Mouse (Mus musculus) heart, adult 8-10 months (tissue): ENCODE data around the gene Sec23ip. TPM values are rescaled to one million over a fixed set of nuclear protein-coding genes. Genes with fewer than 3 reads are reported as not detected.

Experiments used
- DNase-seq: peaks from one replicate; pipeline ENCODE4 v3.0.0; 2022; ENCODE audit warnings: low spot score
- microRNA-seq: library from miRNA; unstranded; fragments of <30 nt; microRNA quantifications from one replicate; pipeline ENCODE4 v1.2.0, GENCODE M21; 2022
- total RNA-seq, 4 experiments: library from RNA; stranded (reverse); gene quantifications; 2 replicates each; pipeline ENCODE4 v1.2.4; 2022

Gene Sec23ip
- total RNA-seq, 4 experiments from 2014 or later: 21.4 to 34.4 (median 26.8) TPM

DNA sequence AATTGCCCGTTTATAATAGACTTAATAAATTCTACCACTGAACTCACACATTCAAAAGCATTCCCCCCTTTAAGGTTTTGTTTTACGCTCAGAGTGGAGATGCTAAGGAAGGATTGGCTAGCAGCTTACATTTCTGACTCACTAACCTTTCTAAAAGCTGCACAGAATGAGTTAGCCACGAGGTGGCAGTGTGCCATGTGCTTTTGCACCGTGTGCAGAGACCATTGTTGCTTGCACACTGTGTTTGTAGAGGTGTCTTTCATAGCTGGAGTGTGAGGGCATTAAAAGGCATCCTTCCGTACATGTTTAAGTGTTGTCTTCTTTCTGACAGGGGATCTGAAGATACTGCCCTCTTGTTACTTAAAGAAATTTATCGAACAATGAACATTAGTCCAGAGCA is 34.6 kb downstream of the Sec23ip start:
- no peak for DNase-seq

DNA sequence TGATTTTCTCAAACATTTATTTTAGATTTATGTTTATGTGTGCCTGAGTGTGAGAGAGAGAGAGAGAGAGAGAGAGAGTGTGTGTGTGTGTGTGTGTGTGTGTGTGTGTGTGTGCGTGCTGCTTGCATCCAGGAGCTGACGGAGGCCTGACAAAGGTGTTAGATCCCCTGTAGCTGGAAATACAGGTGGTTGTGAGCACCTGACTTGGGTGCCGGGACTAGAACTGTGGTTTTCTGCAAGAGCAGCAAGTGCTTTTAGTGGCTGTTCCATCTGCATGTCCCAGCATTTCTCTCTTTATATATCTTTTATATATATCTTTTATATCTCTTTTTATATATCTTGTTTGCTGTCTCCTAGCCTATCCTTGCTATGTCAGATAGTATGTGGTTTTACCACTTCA is 37.1 kb downstream of the Sec23ip start:
- DNase-seq: no peak

DNA sequence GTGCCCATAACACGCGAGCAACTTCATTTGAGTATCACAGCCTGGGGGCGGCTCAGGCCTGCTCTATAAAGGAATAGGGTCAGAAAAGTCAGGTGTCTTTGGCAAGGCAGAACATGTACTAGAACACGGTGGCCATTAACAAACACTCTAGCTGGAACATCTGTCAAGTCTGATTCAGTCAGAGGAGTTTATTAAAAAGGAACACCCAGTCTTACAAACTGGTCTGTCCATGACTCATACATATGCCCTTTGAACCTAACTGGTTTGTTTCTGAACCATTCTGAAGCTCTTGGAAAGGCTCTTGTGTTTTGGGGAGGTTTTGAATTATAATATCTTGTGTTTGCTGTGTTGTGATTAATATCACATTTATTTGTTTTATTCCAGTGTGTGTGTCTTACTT is 45.3 kb downstream of the Sec23ip start:
- no peak for DNase-seq

DNA sequence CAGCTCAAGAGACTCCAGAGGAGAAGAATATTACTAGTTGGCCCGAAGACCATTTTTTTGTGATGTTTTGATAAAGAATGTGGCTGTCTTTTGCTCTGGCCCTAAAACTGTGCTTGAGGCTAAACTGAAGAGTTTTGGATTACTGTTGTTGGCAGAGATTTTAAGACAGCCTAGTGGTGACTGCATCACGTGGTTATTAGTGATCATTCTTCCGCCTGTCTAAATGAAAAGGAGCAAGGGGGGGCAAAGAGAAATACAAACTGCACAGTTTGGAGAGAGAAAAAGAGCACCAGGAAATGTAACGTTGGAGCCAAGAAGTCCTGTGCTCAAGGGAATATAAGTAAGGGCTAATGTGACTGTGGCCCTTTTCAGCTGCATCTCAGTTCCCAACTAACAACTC is 48.7 kb downstream of the Sec23ip start:
- no peak for DNase-seq

DNA sequence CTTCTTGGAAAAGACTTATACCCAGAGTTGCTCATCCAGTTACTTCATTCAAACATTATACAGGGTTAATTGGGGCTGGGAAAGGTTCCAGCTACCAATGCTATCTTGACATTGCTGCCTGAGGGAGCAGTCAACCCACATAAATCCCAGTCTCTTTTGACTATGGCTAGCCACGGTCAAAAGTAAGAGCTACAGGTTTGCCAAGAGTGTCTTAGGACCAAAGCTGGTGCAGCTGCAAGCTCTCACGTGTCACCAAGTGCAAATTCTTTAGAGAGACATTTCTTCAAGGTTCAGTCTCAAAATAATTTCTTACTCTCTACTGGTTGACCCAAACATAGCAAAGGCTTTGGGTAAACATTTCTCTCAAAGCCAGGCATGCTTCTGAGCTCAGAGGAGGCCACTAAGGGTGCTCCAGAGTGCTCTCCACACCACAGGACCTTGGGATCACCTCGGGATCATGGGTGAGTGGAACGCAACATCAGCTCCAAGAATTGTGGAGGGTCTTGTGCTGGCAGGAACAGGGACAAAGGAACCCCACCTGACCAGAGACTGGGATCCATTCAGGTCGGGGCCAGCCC is 80.3 kb downstream of the Sec23ip start:
- DNase-seq: no peak

DNA sequence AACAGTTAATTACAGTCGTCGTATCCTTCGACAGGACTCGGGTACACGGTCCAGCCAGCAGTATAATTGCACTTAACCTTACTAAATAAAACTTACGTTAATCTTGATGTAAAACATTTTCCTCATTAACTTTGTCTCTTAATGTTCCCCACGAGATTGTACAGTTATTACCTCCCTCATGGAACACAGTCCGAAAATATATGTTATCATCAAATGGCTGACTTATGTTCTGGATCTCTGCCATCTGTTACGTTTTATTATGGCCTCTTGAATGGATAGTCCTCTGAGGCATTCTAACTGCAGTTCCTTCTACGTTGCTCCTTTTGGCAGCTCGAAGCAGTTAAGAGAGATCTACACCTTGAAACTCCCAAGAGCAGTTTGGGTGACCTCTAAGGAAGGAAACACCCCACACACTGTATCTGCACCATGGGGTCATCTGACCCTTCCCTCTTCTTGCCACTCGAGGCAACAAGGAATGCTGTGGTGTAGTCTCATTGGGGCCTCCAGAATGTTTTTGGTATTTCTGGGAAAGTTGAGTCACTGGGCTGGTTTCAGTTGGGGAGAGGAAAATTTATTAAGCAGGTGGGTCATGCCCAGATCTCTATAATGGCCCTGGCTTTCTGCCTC is 87.8 kb downstream of the Sec23ip start:
- no peak for DNase-seq

DNA sequence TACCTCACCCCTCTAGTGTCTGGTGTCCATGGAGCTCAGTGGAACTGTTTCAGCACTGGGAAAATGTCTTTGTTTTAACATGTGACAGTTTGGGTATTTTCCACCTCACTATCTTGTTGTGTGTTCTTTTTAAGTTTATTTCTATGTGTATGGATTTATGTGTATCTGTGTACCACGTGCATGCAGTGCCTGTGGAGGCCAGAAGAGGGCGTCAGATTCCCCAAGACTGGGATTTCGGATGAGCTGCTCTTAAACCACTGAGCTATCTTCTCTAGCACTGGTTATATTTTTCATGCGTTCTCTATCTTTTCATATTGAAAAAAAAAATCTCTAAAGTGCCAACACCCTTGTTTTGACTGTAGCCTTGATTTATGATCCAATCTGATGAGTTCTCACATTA is 88.5 kb downstream of the Sec23ip start:
- DNase-seq: no peak

Small RNAs within 50 kb of the gene (microRNA-seq; reads per million reads assigned to microRNA genes)
- not detected for gene Gm25778

Other genes with a start within 250 kb of the Sec23ip start
- 100 to 1,000 TPM; 281 to 370 (median 342) TPM for gene Bag3, start 221.3 kb upstream of the Sec23ip start, total RNA-seq
- 1 to 10 TPM; 4.0 to 6.2 (median 4.8) TPM for gene Inpp5f, start 133.6 kb upstream of the Sec23ip start, total RNA-seq
- gene Mcmbp, start 4.4 kb upstream of the Sec23ip start, total RNA-seq: 10 to 100 TPM; 19.7 to 21.6 (median 21.1) TPM